Mouse (Mus musculus) MEL (cell line): ENCODE measurements around the gene Enox1. TPM values are rescaled to one million over a fixed set of nuclear protein-coding genes. Genes with fewer than 3 reads are reported as not detected.

Experiments
- DNase-seq: peaks from one replicate; pipeline ENCODE4 v3.0.0; 2011; ENCODE audit warnings: low read depth, low spot score
- H3K27ac ChIP-seq: 2 replicates; pipeline ENCODE4 v1.5.1; 2012; ENCODE audit warnings: low read depth, mild to moderate bottlenecking, control low read depth, low read length, moderate library complexity; ENCODE audit not compliant: control insufficient read depth
- H3K27me3 ChIP-seq, 2 experiments: fragments of 150-350 bp in 1 of 2; sonication (generic) in 1 of 2; 2 replicates each; pipeline ENCODE4 v1.6.1; 2012; ENCODE audit warnings: low read length in 2 of 2, mild to moderate bottlenecking in 2 of 2, improper control_type of control experiment in 1 of 2, moderate library complexity in 1 of 2; ENCODE audit not compliant: insufficient read depth in 2 of 2, control insufficient read depth in 1 of 2
- H3K36me3 ChIP-seq, 2 experiments: 2 replicates each; pipeline ENCODE4 v1.6.1; 2012 to 2014; ENCODE audit warnings: low read length in 2 of 2, improper control_type of control experiment in 1 of 2, inconsistent platforms in 1 of 2, mild to moderate bottlenecking in 1 of 2; ENCODE audit not compliant: insufficient read depth in 2 of 2, control insufficient read depth in 1 of 2
- H3K4me1 ChIP-seq, 2 experiments: fragments of 150-350 bp in 1 of 2; sonication (generic) in 1 of 2; 2 replicates each; pipeline ENCODE4 v1.6.1; 2012; ENCODE audit warnings: low read length in 2 of 2, improper control_type of control experiment in 1 of 2, mild to moderate bottlenecking in 1 of 2; ENCODE audit not compliant: insufficient read depth in 2 of 2, control insufficient read depth in 1 of 2
- H3K4me3 ChIP-seq, 2 experiments: fragments of 150-350 bp in 1 of 2; sonication (generic) in 1 of 2; 2 replicates each; pipeline ENCODE4 v1.5.1; 2012; ENCODE audit warnings: low read depth in 2 of 2, low read length in 2 of 2, mild to moderate bottlenecking in 2 of 2, moderate library complexity in 2 of 2, control low read depth in 1 of 2, improper control_type of control experiment in 1 of 2; ENCODE audit not compliant: control insufficient read depth in 1 of 2, insufficient read depth in 1 of 2
- H3K79me2 ChIP-seq: 2 replicates; pipeline ENCODE4 v1.6.1; 2012; ENCODE audit warnings: mild to moderate bottlenecking, low read length, moderate library complexity; ENCODE audit not compliant: control insufficient read depth, poor library complexity, insufficient read depth
- H3K9ac ChIP-seq: 2 replicates; pipeline ENCODE4 v1.6.1; 2012; ENCODE audit warnings: low read depth, mild to moderate bottlenecking, control low read depth, low read length, moderate library complexity; ENCODE audit not compliant: control insufficient read depth, poor library complexity, severe bottlenecking
- H3K9me3 ChIP-seq: fragments of 150-350 bp; sonication (generic); replicated peaks from 2 replicates; pipeline ENCODE4 v1.6.1; 2012; ENCODE audit warnings: mild to moderate bottlenecking, low read length, improper control_type of control experiment, moderate library complexity; ENCODE audit not compliant: insufficient read depth
- BHLHE40 ChIP-seq: IDR thresholded peaks from 2 replicates; pipeline ENCODE4 v1.6.1; 2012; ENCODE audit warnings: low read depth, mild to moderate bottlenecking, inconsistent platforms, low read length, improper control_type of control experiment, borderline replicate concordance
- CTCF ChIP-seq, 3 experiments: IDR thresholded peaks in 2 of 3; conservative IDR thresholded peaks in 1 of 3; 2 replicates each; pipeline ENCODE4 v1.5.1; 2011 to 2012; ENCODE audit warnings: low read length in 3 of 3, low read depth in 2 of 3, mild to moderate bottlenecking in 2 of 3, improper control_type of control experiment in 1 of 3, inconsistent platforms in 1 of 3, mixed read lengths in 1 of 3, moderate library complexity in 1 of 3; ENCODE audit not compliant: control insufficient read depth in 1 of 3, insufficient read depth in 1 of 3, poor library complexity in 1 of 3, severe bottlenecking in 1 of 3
- ELF1 ChIP-seq: IDR thresholded peaks from 2 replicates; pipeline ENCODE4 v1.6.1; 2014; ENCODE audit warnings: low read depth, mild to moderate bottlenecking, inconsistent platforms, low read length, improper control_type of control experiment, moderate library complexity
- GABPA ChIP-seq: IDR thresholded peaks from 2 replicates; pipeline ENCODE4 v1.6.1; 2012; ENCODE audit warnings: low read depth, mild to moderate bottlenecking, inconsistent platforms, low read length, improper control_type of control experiment, moderate library complexity
- GATA1 ChIP-seq: IDR thresholded peaks from 2 replicates; pipeline ENCODE4 v1.6.1; 2011; ENCODE audit warnings: low read depth, low read length, improper control_type of control experiment
- KAT2A ChIP-seq: conservative IDR thresholded peaks from 2 replicates; pipeline ENCODE4 v1.6.1; 2012; ENCODE audit warnings: low read depth, low read length, improper control_type of control experiment, inconsistent platforms
- MAFK ChIP-seq: IDR thresholded peaks from 2 replicates; pipeline ENCODE4 v1.6.1; 2011; ENCODE audit warnings: low read depth, mild to moderate bottlenecking, low read length, improper control_type of control experiment, borderline replicate concordance
- MAX ChIP-seq: IDR thresholded peaks from 2 replicates; pipeline ENCODE4 v1.6.1; 2011; ENCODE audit warnings: low read length, improper control_type of control experiment
- MAZ ChIP-seq: IDR thresholded peaks from 2 replicates; pipeline ENCODE4 v1.6.1; 2012; ENCODE audit warnings: low read depth, mild to moderate bottlenecking, inconsistent platforms, low read length, improper control_type of control experiment
- MYC ChIP-seq: IDR thresholded peaks from 2 replicates; pipeline ENCODE4 v1.6.1; 2011; ENCODE audit warnings: low read depth, mild to moderate bottlenecking, low read length, improper control_type of control experiment, moderate library complexity
- NELFE ChIP-seq: IDR thresholded peaks from 2 replicates; pipeline ENCODE4 v1.6.1; 2011; ENCODE audit warnings: low read depth, low read length, improper control_type of control experiment
- NRF1 ChIP-seq: IDR thresholded peaks from 2 replicates; pipeline ENCODE4 v1.6.1; 2014; ENCODE audit warnings: low read depth, mild to moderate bottlenecking, inconsistent platforms, low read length, improper control_type of control experiment, moderate library complexity; ENCODE audit not compliant: poor library complexity, insufficient read depth, severe bottlenecking
- POLR2A ChIP-seq, 2 experiments: IDR thresholded peaks; 2 replicates each; pipeline ENCODE4 v1.6.1; 2011 to 2012; ENCODE audit warnings: low read length in 2 of 2, mild to moderate bottlenecking in 2 of 2, control low read depth in 1 of 2, improper control_type of control experiment in 1 of 2, low read depth in 1 of 2, moderate library complexity in 1 of 2; ENCODE audit not compliant: control insufficient read depth in 1 of 2, insufficient read depth in 1 of 2, poor library complexity in 1 of 2
- POLR2AphosphoS2 ChIP-seq: IDR thresholded peaks from 2 replicates; pipeline ENCODE4 v1.6.1; 2011; ENCODE audit warnings: low read length, improper control_type of control experiment
- RCOR1 ChIP-seq: IDR thresholded peaks from 2 replicates; pipeline ENCODE4 v1.6.1; 2012; ENCODE audit warnings: low read depth, mild to moderate bottlenecking, inconsistent platforms, low read length, improper control_type of control experiment
- SMC3 ChIP-seq: IDR thresholded peaks from 2 replicates; pipeline ENCODE4 v1.6.1; 2011; ENCODE audit warnings: low read depth, low read length, improper control_type of control experiment
- TBP ChIP-seq: IDR thresholded peaks from 2 replicates; pipeline ENCODE4 v1.8.0; 2011; ENCODE audit warnings: low read depth, low read length, improper control_type of control experiment
- TCF12 ChIP-seq: IDR thresholded peaks from 2 replicates; pipeline ENCODE4 v1.6.1; 2014; ENCODE audit warnings: low read depth, mild to moderate bottlenecking, inconsistent platforms, low read length, improper control_type of control experiment, moderate library complexity
- UBTF ChIP-seq: IDR thresholded peaks from 2 replicates; pipeline ENCODE4 v1.6.1; 2012; ENCODE audit warnings: low read depth, mild to moderate bottlenecking, inconsistent platforms, low read length, improper control_type of control experiment, moderate library complexity, borderline replicate concordance; ENCODE audit not compliant: insufficient read depth
- ZC3H11A ChIP-seq: IDR thresholded peaks from 2 replicates; pipeline ENCODE4 v1.6.1; 2012; ENCODE audit warnings: low read depth, mild to moderate bottlenecking, inconsistent platforms, low read length, improper control_type of control experiment
- ZMIZ1 ChIP-seq: IDR thresholded peaks from 2 replicates; pipeline ENCODE4 v1.6.1; 2012; ENCODE audit warnings: low read depth, mild to moderate bottlenecking, inconsistent platforms, low read length, improper control_type of control experiment, moderate library complexity
- polyA plus RNA-seq, 2 experiments: library from polyadenylated mRNA; stranded (reverse) in 1 of 2; unstranded in 1 of 2; fragments of >175 nt in 1 of 2; fragments of >200 nt in 1 of 2; gene quantifications; 2 replicates each; pipeline versions ENCODE4 v1.2.1 to v1.2.4; 2012; ENCODE audit warnings: low replicate concordance in 2 of 2, low read depth in 1 of 2; ENCODE audit not compliant: insufficient read length in 2 of 2, insufficient read depth in 1 of 2, missing spikeins in 1 of 2
- total RNA-seq: library from RNA; depleted of rRNA; stranded (reverse); fragments of 300-350 nt; gene quantifications from 2 replicates; pipeline ENCODE4 v1.2.3, GENCODE M21; 2012

Gene Enox1
- total and polyA plus RNA-seq, 3 experiments = not detected

DNA sequence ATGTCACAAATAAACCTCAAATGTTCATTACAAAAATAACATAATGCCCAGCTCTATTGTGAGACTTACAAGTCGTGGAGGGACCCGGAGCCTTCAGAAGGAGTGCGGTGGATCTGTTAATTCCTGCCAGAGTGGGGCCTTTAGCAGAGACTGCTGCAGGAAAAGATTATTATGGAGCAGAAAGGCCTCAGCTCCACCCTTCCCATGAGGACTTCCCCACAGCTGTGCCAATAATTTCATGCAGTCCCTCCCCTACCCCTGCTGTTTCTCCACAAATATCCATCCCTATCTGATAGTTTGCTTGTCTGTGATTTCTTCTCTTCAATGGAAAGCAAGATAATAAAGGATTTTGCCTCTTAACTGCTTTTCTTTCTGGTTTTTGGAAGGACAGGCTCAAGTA is 314.0 kb downstream of the Enox1 start:
- no peaks in the 10 kb centered on the region for H3K36me3 ChIP-seq
- H3K79me2 ChIP-seq = no peaks in the 10 kb centered on the region
- H3K27me3 ChIP-seq = no peaks in the 10 kb centered on the region
- no peak for DNase-seq
- H3K4me3 ChIP-seq = no peak overlapping the region
- TF ChIP-seq NELFE (no peak), SMC3 (no peak), TBP (no peak), GATA1 (no peak), TCF12 (no peak)
- H3K4me1 ChIP-seq = no peaks in the 10 kb centered on the region
- no peak overlapping the region for H3K9ac ChIP-seq
- no peaks in the 10 kb centered on the region for H3K9me3 ChIP-seq
- no peak overlapping the region for H3K27ac ChIP-seq

DNA sequence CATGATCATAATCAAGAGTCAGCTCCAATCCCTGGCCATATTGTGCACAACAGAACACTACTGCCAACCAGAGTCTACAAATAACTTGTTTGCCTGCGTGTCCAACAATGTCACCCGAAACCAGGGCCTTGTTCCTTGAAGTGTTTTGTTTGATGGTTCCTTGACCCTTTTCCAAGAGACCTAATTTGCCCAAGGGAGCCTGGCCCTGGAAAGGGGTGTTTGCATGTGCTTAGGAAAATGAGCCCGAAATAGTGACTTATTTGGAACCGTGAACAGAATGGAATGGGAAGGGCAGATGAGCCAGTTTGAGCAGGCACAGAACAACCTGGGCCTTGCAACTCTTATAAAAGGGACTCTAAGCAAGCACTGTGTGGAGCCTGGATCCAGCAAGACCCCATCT is 316.9 kb downstream of the Enox1 start:
- no peak for TF ChIP-seq MAFK
- no peak for TF ChIP-seq GATA1
- TF ChIP-seq ZMIZ1 = no peak
- TF ChIP-seq MYC = no peak
- TF ChIP-seq SMC3 = no peak
- TF ChIP-seq TBP = no peak
- no peak for TF ChIP-seq ELF1
- TF ChIP-seq KAT2A = no peak
- no peak for TF ChIP-seq UBTF
- no peak for TF ChIP-seq RCOR1
- no peak for TF ChIP-seq CTCF (IDR thresholded peaks at IDR 0.05 in 2 of 3, conservative IDR thresholded peaks at IDR 0.05 in 1 of 3; ENCODE audit: control insufficient read depth in 1 of 3, insufficient read depth in 1 of 3, low read depth in 2 of 3, low read length in 3 of 3, poor library complexity in 1 of 3, severe bottlenecking in 1 of 3)
- TF ChIP-seq MAX = no peak
- no peak for TF ChIP-seq MAZ
- no peak for TF ChIP-seq NELFE
- no peak for TF ChIP-seq POLR2AphosphoS2
- no peak for TF ChIP-seq GABPA
- TF ChIP-seq NRF1 = no peak
- no peak for TF ChIP-seq POLR2A (IDR thresholded peaks at IDR 0.05; ENCODE audit: control insufficient read depth in 1 of 2, insufficient read depth in 1 of 2, low read depth in 1 of 2, low read length in 2 of 2, poor library complexity in 1 of 2)
- no peak for TF ChIP-seq BHLHE40
- TF ChIP-seq ZC3H11A = no peak
- TF ChIP-seq, all 39 proteins: peak for 0
- H3K9me3 ChIP-seq = no peaks in the 10 kb centered on the region
- no peak overlapping the region for H3K27ac ChIP-seq
- no peaks in the 10 kb centered on the region for H3K79me2 ChIP-seq
- no peaks in the 10 kb centered on the region for H3K27me3 ChIP-seq
- no peaks in the 10 kb centered on the region for H3K4me1 ChIP-seq
- H3K36me3 ChIP-seq = no peaks in the 10 kb centered on the region
- no peak overlapping the region for H3K9ac ChIP-seq
- no peak overlapping the region for H3K4me3 ChIP-seq
- DNase-seq = no peak
